Mouse (Mus musculus) cerebellum, postnatal 10 days (tissue): Measurements from ENCODE around the gene Dmac1.
"Not testable (repeated sequence)": the region's sequence is repeated elsewhere in the genome, so short reads cannot be mapped to it uniquely, and the experiment has no call there.

Source experiments
- DNase-seq, 2 experiments: peaks; one replicate each; pipeline ENCODE4 v3.0.0; 2021; ENCODE audit warnings: mixed read lengths in 2 of 2

The Dmac1 gene

GRCm38 (mm10) chr4:75278197-75279175, at the start of gene Dmac1:
Gene Dmac1 (minus strand): TSS chr4:75278305.
- DNase-seq = peak; percentile 96

- DNase-seq = no peak
Observed at GRCm38 (mm10) chr4:75315431-75315830, 37.3 kb upstream of the Dmac1 start.

- DNase-seq = no peak
Observed at GRCm38 (mm10) chr4:75315007-75315406, 36.9 kb upstream of the Dmac1 start.

- DNase-seq = no peak
Observed at GRCm38 (mm10) chr4:75311918-75312317, 33.8 kb upstream of the Dmac1 start.

GRCm38 (mm10) chr4:75311305-75311704, 33.2 kb upstream of the Dmac1 start:
- DNase-seq = peak; percentile 3 to 16

GRCm38 (mm10) chr4:75300205-75300972, 22.3 kb upstream of the Dmac1 start:
- no peak for DNase-seq

- no peak for DNase-seq
Observed at GRCm38 (mm10) chr4:75292315-75292714, 14.2 kb upstream of the Dmac1 start.

- DNase-seq = no peak
Observed at GRCm38 (mm10) chr4:75291142-75291541, 13.0 kb upstream of the Dmac1 start.

- DNase-seq = peak; percentile 5 to 42
Observed at GRCm38 (mm10) chr4:75277467-75278196, 473 bp downstream of the Dmac1 start.

- DNase-seq = no peak
Observed at GRCm38 (mm10) chr4:75275737-75276136, 2.4 kb downstream of the Dmac1 start.

GRCm38 (mm10) chr4:75267866-75268265, 10.2 kb downstream of the Dmac1 start:
- no peak for DNase-seq

- no peak for DNase-seq
Observed at GRCm38 (mm10) chr4:75266773-75267550, 11.1 kb downstream of the Dmac1 start.

GRCm38 (mm10) chr4:75264219-75264618, 13.9 kb downstream of the Dmac1 start:
- no peak for DNase-seq

GRCm38 (mm10) chr4:75263556-75264129, 14.5 kb downstream of the Dmac1 start:
- DNase-seq = peak; percentile 51 to 66

- DNase-seq = no peak
Observed at GRCm38 (mm10) chr4:75262423-75262822, 15.7 kb downstream of the Dmac1 start.

- DNase-seq = peak; percentile 7 to 10
Observed at GRCm38 (mm10) chr4:75260156-75260555, 17.9 kb downstream of the Dmac1 start.

GRCm38 (mm10) chr4:75259447-75259846, 18.7 kb downstream of the Dmac1 start:
- DNase-seq = no peak

- not testable (repeated sequence) for DNase-seq
Observed at GRCm38 (mm10) chr4:75234602-75235001, 43.5 kb downstream of the Dmac1 start.
